Mouse (Mus musculus) liver (tissue): ENCODE measurements around the gene Nfib.

Source experiments
- DNase-seq: peaks from one replicate; pipeline ENCODE4 v3.0.0-alpha.2; 2020; ENCODE audit warnings: mixed read lengths

The Nfib gene

DNA sequence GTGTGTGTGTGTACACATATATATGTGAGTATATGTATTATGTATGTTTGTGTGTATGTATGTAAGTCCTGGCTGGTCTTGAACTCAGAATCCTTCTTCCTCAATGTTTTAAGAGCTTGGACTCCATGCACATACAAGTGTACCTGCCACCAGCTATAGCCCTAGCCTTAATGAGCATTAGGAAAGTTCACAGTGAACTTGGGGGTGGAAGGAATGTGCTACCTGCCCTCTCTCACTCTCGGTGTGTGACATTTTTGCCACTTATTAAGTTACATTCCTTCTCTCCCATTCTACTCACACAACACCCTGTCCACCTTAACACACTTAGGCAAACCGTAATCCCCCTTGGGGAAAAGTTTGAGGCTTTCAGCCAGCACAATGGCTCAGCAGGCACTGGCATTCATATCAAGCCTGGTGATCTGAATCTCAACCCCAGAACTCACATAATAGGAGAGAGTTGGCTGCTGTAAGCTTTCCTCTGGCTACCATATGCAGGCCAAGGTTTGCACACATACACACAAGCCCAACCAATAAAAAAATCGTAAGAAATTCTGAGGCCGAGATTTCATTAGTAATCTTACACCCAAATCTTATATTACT, 370.2 kb downstream of the Nfib start:
- no peak for DNase-seq

DNA sequence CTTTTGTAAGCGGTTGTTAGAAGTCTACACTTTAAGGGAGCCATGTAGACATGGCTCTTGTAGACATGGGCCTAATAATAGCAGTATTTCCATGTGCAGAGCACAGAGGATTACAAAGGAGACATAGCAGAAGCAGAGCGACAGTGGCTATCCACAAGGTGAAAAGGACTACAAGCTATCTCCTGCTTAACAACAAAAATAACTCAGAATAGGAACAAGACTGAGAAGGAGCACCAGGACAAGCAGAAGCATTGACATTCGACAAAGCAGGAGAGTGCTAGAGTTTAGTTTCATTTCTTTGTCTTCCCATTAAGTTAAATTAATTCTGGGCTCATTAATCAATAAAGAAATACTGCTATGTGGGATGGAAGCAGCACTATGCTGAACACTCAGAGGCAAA, 372.1 kb downstream of the Nfib start:
- no peak for DNase-seq

DNA sequence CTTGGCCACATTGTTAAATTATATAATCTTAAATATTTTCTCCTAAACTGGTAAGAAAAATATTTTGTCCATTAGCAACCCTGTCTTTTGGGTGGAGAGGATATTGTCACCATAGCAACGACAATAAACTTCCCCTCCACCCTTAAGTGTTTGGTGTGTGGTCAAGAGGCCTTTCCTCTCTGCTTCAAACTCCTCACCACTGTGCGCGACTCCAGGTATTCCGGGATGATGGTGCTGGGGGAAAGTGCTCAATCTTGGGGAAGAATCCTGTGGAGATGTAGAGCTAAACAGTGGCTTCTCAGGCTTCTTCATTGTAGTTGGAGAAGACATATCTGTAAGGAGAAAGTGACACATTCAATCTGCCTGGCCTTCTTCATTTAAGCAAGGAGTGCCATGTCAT, 375.5 kb downstream of the Nfib start:
- DNase-seq, result no peak

DNA sequence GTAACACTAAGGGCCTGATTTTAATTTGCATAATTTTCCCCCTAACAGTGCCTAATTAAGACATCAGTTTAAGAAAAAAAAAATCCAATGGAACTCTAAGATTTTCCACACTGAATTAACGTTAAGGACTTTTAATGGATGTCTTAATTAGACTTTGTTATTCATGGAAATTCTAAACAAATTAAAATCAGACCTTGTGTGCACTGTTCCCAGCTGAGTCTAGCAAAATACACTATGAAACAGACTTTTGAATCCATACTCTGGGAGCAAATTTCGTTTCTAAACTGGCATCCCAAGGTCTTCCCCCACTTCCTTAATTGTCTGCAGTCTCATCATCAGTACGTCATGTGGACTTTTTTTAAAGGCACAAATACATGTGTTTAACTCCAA, 379.4 kb downstream of the Nfib start:
- DNase-seq, result no peak

DNA sequence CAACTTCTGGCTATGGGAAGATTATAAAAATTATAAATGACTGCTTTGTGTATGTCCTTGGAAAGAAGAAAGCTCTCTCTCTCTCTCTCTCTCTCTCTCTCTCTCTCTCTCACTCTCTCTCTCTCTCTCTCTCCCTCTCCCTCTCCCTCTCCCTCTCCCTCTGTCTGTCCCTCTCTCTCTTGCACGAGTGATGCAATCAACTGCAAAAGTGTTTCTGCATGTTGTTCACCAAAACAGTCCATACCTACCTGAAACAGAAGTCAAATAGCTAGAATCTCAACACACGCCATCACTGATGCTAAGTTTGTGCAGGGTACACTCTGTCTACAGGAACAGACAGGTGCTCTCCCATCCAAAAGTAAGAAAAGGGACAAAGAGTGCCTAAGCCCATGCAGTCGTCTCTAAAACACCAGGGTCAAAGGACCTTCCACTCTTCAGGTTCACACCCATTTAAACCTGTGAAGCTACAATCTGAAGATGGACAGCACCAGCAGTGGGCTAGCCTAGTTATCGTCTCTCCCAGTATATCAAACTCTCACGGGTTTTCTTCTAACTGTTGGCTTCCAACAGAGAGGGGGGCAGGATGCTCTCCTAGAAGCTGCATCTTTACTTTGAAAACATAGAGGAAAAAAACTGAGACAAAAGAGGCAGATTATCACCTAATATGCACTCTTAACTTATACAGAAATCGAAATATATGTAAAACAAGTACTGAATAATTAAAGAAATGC, 380.0 kb downstream of the Nfib start:
- DNase-seq, result no peak

DNA sequence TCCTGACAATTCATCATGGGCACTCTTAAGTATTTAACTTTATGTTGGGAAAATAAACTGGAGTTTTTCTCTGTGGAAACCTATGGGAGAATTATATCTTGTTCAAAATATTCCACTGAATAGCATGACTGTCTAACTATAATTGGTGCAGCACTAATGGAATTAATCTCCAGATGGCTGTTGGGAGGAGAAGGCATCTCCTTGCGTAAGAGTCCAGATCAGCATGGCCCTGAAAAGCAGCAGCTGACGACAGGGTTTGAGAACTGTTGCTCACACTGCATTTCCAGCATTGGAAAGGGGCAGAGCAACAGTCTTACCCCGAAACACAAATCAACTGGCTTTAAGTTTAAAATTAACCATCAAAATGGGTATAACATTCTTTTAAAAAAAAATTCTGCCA, 380.6 kb downstream of the Nfib start:
- no peak for DNase-seq

DNA sequence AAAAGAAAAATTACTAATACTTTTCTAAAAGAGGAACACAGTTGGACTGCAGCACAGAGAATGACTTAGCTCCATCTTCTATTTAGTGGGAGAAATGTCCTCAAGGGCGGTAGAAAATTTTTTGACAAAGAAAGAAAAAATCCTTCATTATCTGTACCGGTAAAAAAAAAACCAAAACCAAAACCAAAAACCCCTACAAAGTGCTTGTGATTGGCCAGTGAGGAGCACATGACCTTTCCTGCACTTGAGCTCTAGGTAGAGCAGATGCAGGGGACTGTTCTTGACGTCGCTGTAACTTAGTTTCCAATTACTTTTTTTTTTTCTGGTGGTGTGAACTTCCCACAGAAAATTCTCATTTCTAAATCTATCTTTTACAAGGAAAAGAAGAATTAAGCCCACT, 384.5 kb downstream of the Nfib start:
- DNase-seq, result no peak

DNA sequence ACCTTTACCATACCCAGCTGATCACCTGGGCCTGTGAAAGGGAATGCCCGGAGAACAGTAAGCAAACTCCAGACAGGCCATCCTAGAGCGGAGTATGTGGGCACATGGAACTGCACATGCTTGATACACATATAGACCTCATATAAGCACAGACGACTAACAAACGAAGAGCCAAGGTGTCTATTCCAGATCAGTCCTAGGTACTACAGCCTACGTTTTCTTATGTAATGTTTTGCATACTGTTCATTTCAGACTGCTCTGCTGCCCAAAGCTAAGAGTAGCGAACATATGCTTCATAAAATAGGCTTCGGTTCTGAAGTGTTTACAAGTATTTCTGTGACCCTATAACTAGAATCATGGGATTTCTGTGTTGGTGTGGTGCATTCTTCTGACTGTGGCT, 386.2 kb downstream of the Nfib start:
- DNase-seq, result no peak

DNA sequence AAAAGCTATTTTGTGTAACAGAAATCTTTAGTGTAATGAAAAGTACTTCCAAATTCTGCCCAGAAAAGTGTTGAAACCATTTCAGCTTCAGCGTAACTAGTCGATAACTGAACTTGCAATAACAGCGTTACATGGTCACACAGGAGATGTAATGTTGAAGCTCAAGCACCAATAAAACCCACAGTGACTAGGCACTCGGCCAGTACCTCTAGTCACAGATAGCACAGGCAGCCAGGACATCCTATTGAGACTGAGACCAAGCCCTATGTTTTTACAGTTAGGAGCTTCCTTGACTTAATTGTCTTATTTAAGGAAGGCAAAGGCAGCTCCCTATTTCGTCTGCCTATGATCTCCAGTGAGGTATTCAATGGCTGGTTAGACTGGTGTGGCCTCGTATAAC, 389.4 kb downstream of the Nfib start:
- DNase-seq, result no peak

DNA sequence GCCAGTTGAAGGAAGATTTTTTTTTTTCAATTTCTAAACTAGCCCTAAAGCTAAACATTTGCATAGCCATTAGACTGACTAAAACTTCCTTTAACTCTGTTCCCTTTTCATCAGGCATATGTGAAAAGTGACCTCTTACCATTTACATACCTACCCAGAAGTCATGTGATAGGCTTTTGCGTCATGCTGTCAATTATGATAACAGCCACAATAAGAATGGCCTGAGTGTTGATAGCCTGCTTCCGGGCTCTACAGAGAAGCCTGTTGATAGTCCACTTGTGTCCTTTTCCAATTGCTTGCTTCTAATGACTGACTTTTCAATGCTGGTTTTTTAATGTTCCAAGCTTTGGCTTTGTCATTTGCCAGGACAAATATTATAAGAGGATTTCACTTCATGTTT, 389.8 kb downstream of the Nfib start:
- DNase-seq, result no peak

DNA sequence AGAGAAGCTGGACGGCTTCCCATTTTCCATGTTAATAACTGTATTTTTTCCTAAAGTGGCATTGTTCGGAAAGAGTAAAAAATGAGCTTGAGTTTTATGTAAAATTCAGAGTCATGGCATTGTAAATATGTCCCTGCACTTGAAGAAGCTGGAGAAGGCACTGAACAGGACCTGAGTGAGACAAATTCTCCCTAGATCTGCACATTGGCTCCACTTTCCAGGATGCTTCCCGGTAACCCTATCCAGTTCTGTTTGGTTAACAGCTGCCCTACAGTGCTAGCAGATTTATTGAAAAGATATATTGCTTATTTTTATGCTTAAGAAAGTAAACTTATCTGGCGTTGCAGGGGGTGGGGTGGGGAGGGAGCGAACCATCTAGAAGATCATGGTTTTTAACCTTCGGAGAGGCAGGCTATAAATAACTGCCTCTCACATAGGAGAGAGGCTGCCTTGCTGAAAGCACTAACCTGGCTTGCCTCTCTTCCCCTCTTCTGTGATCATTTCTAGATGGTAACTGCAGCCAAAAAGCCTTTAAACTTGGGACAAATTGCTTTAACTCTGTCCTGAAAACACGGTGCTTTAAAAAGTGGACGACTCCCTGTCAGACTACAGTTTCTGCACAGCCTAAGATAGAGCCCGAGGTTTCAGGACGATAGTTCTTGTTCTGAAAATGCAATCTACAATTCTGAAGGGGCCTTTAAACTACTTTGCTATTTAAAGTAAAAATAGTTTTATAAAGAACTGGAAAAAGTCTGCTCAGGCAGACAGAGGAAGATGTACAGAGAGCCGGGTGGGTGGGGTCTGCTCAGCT, 394.4 kb downstream of the Nfib start:
- DNase-seq, result no peak

DNA sequence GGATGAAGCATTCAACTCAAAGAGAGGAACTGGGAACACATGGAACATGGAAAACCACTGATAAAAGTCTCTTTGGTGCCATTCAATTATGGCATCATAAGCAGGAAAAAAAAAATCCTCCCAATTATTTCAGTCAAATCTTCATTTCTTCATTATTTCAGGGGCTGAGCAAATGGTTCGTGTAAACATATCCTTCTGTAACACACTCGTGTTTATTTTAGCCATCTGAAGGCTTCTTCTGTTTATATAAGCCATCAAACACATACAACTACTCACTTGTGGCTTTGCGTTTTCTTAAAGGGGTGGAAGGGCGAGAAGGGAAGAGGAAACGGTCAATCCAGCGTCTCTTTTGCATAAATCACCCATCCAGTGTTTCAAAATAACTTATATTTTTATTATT, 399.5 kb downstream of the Nfib start:
- no peak for DNase-seq

DNA sequence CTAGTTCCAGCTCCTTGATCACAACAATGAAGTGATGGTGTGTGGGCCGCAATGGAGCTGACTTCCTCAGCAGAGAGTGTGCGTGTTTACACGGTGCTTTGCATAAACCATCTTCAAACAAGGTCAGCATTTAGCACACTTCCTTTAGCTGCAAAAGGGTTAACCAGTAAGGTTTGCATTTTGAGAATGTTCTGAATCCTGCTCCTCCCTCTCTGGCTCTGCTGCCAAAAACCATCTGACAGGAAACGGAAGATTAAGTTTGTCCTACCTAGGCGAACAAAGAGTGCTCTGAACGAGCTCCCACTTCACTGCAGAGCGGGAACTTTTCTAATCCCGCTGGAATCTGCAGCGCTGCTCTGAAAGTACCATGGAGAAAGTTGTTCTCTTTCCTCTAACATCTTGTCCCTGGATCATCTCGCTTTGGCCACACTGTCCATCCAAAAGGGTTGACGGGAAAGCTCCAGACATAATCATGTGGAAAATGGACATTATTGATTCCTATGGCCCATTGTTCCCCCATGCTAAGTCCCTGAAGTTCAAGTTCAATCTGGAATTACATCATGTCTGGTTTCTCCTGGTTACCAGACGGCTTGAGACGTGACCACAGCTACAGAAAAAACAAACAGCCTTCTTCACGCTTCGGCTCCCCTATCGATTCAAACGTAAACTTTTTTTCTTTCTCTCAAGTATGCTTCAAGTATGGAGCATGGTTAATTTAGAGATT, 401.2 kb downstream of the Nfib start:
- no peak for DNase-seq

DNA sequence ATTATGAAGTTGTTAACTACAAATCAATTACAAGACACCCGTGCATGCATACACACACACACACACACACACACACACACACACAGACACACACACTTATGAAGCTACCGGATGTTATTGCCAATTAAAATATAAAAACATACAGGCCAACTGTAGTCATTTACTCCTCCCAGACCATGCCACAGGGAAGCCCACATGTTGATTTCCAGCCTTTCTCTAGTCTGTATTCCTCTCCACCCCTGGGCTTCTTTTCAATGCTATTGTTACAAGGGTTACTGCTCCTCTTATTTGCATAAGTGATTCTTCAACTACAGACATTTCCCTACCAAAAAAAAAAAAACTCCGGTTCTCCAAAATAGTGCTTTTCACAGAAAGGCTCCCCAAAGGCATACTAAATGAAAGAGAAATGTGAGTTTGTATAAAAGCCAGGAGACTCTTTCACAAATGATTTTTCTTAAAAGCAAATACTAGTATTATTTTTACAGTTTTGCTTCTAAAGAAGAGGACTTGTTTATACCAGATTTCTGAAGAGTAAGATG, 402.1 kb downstream of the Nfib start:
- no peak for DNase-seq

DNA sequence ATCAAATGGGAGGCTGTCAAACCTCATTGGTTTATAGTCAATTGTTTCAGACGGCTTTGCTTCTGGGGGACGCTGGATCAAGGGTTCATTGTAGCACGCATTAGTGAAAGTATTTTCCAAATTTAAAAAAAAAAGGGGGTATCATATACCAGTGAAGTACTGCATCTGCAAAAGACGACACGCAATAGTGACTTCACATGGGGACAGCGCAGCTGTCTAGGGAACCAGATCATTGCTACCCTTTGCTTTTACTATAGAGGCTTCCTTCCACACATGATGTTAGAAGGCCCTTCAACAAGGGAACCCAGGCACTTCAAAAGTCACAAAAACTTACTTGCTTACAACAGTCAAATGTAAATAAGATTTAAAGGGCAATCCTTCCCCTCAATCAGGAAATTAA, 402.6 kb downstream of the Nfib start:
- no peak for DNase-seq

DNA sequence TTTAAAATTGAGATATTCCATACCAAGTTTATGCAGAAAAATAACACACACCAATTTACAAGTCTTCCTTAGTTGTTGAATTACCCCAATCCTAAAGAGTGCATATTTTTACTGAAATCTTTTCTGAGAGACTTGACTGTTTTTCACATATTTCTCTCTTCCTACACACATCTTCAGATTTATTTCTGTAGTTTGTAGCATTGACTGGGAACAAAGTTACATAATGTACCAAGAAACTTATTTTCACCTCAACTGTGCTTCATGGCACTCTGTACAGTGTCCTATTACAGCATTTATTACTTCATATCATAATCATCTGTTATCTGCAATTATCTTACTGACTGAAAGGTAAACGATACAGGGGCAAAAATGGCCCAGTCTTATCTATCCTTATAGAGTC, 406.9 kb downstream of the Nfib start:
- no peak for DNase-seq

DNA sequence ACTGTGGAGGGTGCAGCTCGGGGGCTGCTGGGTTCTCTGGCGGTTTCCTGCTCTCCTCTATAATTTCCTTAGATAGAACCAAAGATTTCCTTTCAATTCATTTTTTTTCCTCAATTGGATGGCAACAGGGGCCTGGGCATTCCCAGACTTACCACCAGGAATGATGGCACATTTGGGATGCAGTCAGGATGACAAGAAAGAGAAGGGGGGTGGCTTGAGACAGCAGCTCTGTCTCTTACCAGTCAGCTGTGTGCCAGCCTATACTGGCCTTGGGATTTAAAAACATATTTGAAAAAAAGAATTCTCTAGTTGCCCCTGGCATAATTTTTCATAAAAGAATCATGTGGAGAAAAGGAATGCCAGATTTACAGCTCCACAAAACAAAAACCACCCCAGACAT, 408.0 kb downstream of the Nfib start:
- DNase-seq, result no peak

DNA sequence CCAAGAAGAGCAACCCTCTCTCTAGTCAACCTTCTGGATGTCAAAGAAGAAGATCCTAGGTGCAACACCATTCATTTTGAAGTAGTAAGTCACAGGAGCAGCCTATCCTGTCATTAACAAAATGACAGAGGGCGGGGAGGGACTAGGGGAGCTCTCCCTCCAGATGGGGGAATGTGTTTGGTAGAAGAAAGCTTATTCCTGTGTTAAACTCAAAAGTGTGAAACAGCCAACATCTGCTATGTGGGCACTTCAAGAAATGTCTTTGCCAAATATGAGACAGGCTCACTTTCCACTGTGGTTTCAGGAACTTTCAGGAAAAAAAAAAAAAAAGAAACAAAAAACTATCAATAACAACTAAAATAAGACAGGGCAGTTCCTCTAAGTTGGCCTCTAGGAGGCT, 411.5 kb downstream of the Nfib start:
- DNase-seq, result no peak

DNA sequence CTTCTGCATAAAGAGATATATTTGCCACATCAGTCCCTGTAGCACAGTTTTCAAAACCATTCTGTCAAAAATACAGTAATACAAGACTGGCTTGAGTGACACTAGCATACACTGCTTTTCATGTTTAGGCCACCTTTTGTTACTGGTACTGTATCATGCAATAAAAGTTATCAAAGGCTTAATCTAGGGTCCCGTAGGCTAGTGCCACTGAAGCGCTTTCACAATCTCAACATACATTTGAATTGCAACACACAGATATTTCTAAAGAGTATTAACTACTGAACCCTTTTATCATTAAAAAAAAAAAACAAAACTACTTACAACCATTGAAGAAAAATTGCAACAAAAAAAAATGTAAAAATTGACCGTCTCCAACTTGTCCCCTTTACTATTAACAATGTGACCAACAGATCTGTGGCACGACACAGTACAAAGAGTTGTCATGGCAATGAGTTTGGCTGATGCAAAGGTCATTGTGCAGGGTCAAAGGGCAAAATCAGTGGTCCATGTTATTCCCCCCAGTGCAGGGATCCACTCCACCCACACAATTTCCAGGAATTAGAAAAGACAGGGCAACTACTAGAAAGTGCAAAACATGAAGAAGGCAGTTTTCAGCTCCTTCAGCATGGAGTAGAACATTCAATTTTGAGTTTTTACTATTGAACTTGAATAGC, 414.2 kb downstream of the Nfib start:
- DNase-seq, result no peak

DNA sequence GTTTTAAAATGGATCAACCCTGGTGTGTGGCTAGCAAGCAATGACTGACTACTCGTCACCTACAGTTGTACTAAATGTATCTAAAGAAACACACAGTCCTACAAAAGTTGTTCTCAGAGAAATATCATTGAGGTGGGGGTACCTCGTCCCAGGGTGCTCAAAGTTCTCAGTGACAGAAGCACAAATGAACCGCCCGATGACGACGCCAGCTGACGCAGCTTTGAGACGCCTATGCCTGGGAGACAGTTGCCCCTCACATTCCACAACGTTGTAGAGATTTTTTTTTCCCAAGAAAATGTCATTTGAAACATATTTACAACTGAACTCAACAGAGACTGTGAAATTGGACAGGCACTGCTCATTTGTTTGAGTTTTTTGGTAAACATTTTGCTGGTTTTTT, 414.9 kb downstream of the Nfib start:
- no peak for DNase-seq

DNA sequence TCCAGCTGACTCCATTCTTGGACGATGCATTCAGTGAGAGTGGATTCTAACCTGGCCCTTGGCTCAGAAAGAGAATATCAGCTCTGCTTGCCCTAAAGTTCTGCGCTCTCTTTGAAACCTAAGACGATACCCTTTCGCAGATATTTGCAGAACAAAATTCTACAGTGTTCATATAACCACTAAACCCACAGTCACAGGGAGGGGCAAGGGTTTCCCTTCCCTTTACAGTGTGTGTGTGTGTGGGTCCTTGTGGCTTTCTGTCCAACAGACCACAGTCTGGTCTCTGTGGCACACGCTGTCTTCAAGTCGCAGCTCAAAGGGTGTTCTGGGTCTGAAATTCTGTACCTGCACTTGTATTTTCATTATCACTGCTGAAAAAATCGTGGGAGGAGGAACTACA, 416.0 kb downstream of the Nfib start:
- DNase-seq, result no peak

DNA sequence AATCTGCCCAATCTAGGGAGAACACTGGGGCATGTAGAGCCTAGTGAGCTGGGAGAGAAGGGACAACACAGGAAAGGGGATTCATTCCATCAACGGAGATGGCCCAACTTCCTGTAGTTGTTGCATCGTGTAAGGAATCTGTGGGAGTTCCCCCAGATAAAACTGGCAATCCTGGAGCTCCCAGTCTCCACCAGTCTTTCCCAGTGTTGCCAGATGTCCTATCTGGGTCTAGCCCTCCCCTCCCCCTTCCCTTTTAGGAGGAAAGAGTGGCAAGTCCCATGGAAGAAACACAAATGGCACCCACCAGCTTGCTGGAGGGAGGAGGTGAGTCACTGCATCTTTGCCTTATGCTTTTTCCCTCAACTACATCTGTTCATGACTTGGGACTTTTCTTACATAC, 417.4 kb downstream of the Nfib start:
- no peak for DNase-seq

DNA sequence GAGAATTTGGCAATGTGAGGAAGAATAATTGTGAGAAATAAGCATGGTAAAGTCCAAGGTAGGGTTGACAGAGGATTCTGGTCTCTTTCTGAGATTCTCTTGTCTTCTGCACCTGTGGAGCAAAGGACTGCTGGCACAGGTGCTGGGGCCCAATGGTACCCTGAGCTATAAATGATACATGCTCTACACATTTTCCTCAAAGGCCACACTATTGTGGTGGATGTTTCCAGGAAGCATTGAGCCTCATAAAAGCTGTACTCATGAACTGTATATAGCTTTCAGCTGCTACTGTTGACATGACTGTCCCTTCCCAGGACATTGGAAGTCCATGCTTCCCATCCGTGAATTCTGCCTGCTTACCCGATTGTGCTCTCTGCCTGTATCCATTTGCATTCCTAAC, 418.1 kb downstream of the Nfib start:
- no peak for DNase-seq
